Mouse (Mus musculus) small intestine, adult 2 months (tissue): ENCODE data around the gene Dapk1.

ENCODE experiments used
- CTCF ChIP-seq: fragments of 200-500 bp; IDR thresholded peaks from 2 replicates; pipeline ENCODE4 v1.5.1; 2012; ENCODE audit warnings: low read depth, mild to moderate bottlenecking, control low read depth, inconsistent platforms, low read length, moderate library complexity, mixed read lengths; ENCODE audit not compliant: insufficient replicate concordance, insufficient read length; ENCODE audit errors: extremely low read depth
- POLR2A ChIP-seq: fragments of 200-500 bp; IDR thresholded peaks from 2 replicates; pipeline ENCODE4 v1.6.1; 2012; ENCODE audit warnings: low read depth, mild to moderate bottlenecking, control low read depth, inconsistent platforms, low read length, moderate library complexity

- TF ChIP-seq CTCF (no peak), POLR2A (no peak)
These were observed 52.3 kb downstream of the Dapk1 start for GRCm38 (mm10) chr13:60654017-60654565.
